In genomic region chr10:84447411-84447821, GRCm38 (mm10) we compare ENCODE assay signal across 10 mouse cellular contexts. TPM values are rescaled to one million over a fixed set of nuclear protein-coding genes. Genes with fewer than 3 reads are reported as not detected.
DNase-seq lines count a peak whose midpoint lies in the region; ATAC-seq and TF ChIP-seq lines count a peak whose summit lies in the region.
"Had no signal": no experiment of that assay in that cellular context is flagged by ENCODE, and none has a peak within 500 bp of the region (broad histone marks: within the 10 kb centered on the region; RNA-seq: fewer than 3 reads in every experiment).

No protein-coding gene starts in this region.

- H3K4me3 ChIP-seq in midbrain, embryonic 11.5 days (ENCODE audit: low read depth, low read length): no peak overlapping the region
- H3K4me3 ChIP-seq in midbrain, postnatal 0 days (ENCODE audit: low read depth, low read length): no peak overlapping the region
- H3K4me3 ChIP-seq in heart, embryonic 10.5 days: no peak overlapping the region
- no peak overlapping the region for H3K4me3 ChIP-seq in hindbrain, postnatal 0 days (ENCODE audit: low read length)

- peak; percentile 93 for DNase-seq in midbrain, embryonic 11.5 days (ENCODE audit: low spot score, missing footprints)
- no peak for DNase-seq in midbrain, postnatal 0 days (ENCODE audit: low spot score)
- no peak for DNase-seq in heart, embryonic 10.5 days (ENCODE audit: low spot score)
- no peak for DNase-seq in hindbrain, postnatal 0 days (ENCODE audit: low spot score)
- no peak for DNase-seq in right cerebral cortex, postnatal 36 days (ENCODE audit: low spot score in 2 of 2)
- DNase-seq in lung, postnatal 10 days: no peak
- no peak for DNase-seq in layer of hippocampus, adult 9-10 months (ENCODE audit: low spot score)
- DNase-seq: cerebellum, adult 9-10 months; lung, adult 2 months; thymus, postnatal 14 days had no signal

- H3K9me3 ChIP-seq in midbrain, embryonic 11.5 days (ENCODE audit: control insufficient read depth, low read length): no peaks in the 10 kb centered on the region
- H3K9me3 ChIP-seq in midbrain, postnatal 0 days (ENCODE audit: low read length): no peaks in the 10 kb centered on the region
- H3K9me3 ChIP-seq in heart, embryonic 10.5 days: no peaks in the 10 kb centered on the region
- no peaks in the 10 kb centered on the region for H3K9me3 ChIP-seq in hindbrain, postnatal 0 days (ENCODE audit: low read length)

- peak; percentile 89 for ATAC-seq in midbrain, embryonic 11.5 days (ENCODE audit: low FRiP score)
- ATAC-seq in midbrain, postnatal 0 days (ENCODE audit: low FRiP score): no peak; the same call in 1 of the 2 replicates
- ATAC-seq in hindbrain, postnatal 0 days: peak; percentile 46

- WGBS in midbrain, embryonic 11.5 days: 2% methylated on average over 8 of the region's 8 CpGs
- 18% methylated on average over 8 of the region's 8 CpGs for WGBS in midbrain, postnatal 0 days
- WGBS in heart, embryonic 10.5 days: 39% methylated on average over 8 of the region's 8 CpGs
- 20% methylated on average over 8 of the region's 8 CpGs for WGBS in hindbrain, postnatal 0 days

- H3K4me1 ChIP-seq in midbrain, embryonic 11.5 days (ENCODE audit: control insufficient read depth, insufficient read depth, low read length): peaks cover 31% of the 10 kb centered on the region
- H3K4me1 ChIP-seq in midbrain, postnatal 0 days (ENCODE audit: insufficient read depth, low read length): peaks cover 2% of the 10 kb centered on the region; the same call in 1 of the 2 replicates
- peaks cover 31% of the 10 kb centered on the region for H3K4me1 ChIP-seq in heart, embryonic 10.5 days
- no peaks in the 10 kb centered on the region for H3K4me1 ChIP-seq in hindbrain, postnatal 0 days (ENCODE audit: insufficient read depth, low read length)

- no peak for TF ChIP-seq CTCF in midbrain, postnatal 0 days (IDR thresholded peaks at IDR 0.05)
- no peak for TF ChIP-seq CTCF in hindbrain, postnatal 0 days (IDR thresholded peaks at IDR 0.05; ENCODE audit: low read depth)

- H3K27ac ChIP-seq in midbrain, embryonic 11.5 days (ENCODE audit: low read depth, low read length): peak overlapping the region; percentile 68
- H3K27ac ChIP-seq in midbrain, postnatal 0 days (ENCODE audit: low read depth, low read length): no peak overlapping the region
- peak overlapping the region; percentile 67; the same call in 1 of the 2 replicates for H3K27ac ChIP-seq in heart, embryonic 10.5 days
- H3K27ac ChIP-seq in hindbrain, postnatal 0 days: no peak overlapping the region

- no peaks in the 10 kb centered on the region for H3K36me3 ChIP-seq in midbrain, embryonic 11.5 days (ENCODE audit: control insufficient read depth, insufficient read depth, low read length)
- no peaks in the 10 kb centered on the region for H3K36me3 ChIP-seq in midbrain, postnatal 0 days (ENCODE audit: insufficient read depth, low read length)
- H3K36me3 ChIP-seq in heart, embryonic 10.5 days: no peaks in the 10 kb centered on the region
- no peaks in the 10 kb centered on the region for H3K36me3 ChIP-seq in hindbrain, postnatal 0 days (ENCODE audit: insufficient read depth, low read length)

- no peak overlapping the region for H3K4me2 ChIP-seq in midbrain, embryonic 11.5 days
- H3K4me2 ChIP-seq in midbrain, postnatal 0 days (ENCODE audit: low read depth, low read length, poor library complexity, severe bottlenecking): no peak overlapping the region
- no peak overlapping the region for H3K4me2 ChIP-seq in hindbrain, postnatal 0 days (ENCODE audit: low read depth, low read length)

- H3K9ac ChIP-seq in midbrain, embryonic 11.5 days (ENCODE audit: low read length): no peak overlapping the region
- H3K9ac ChIP-seq in midbrain, postnatal 0 days (replicated peaks; ENCODE audit: low read length, poor library complexity, severe bottlenecking): no peak overlapping the region; the same call in 1 of the 2 replicates
- H3K9ac ChIP-seq in hindbrain, postnatal 0 days (replicated peaks; ENCODE audit: low read length): no peak overlapping the region

- no peaks in the 10 kb centered on the region for H3K27me3 ChIP-seq in midbrain, embryonic 11.5 days (ENCODE audit: control insufficient read depth, insufficient read depth, low read length)
- H3K27me3 ChIP-seq in midbrain, postnatal 0 days (ENCODE audit: insufficient read depth, low read length): no peaks in the 10 kb centered on the region
- H3K27me3 ChIP-seq in heart, embryonic 10.5 days (ENCODE audit: insufficient read depth, poor library complexity, severe bottlenecking): no peaks in the 10 kb centered on the region
- H3K27me3 ChIP-seq in hindbrain, postnatal 0 days (ENCODE audit: insufficient read depth, low read length): no peaks in the 10 kb centered on the region

RNA-seq across cellular contexts. Expression of gene Nuak1, which starts 7.0 kb away (rescaled TPM):
- polyA plus RNA-seq in midbrain, embryonic 11.5 days (2014; fragmentation: Nextera tagmentation; extraction: Ambion mirVana): 4.8 TPM in 2 replicates
- total RNA-seq in midbrain, postnatal 0 days (2014; rRNA removed): 21.1 and 37.9 TPM in 2 replicates
- polyA plus RNA-seq in midbrain, postnatal 0 days (2015; fragmentation: Nextera tagmentation; extraction: Ambion mirVana): 2.2 and 2.7 TPM in 2 replicates
- 1.8 and 1.9 TPM in 2 replicates for polyA plus RNA-seq in heart, embryonic 10.5 days (2016; fragmentation: Nextera tagmentation; extraction: Ambion mirVana)
- 22.7 and 23.3 TPM in 2 replicates for total RNA-seq in hindbrain, postnatal 0 days (2014; rRNA removed)
- 3.0 and 3.1 TPM in 2 replicates for polyA plus RNA-seq in hindbrain, postnatal 0 days (2015; fragmentation: Nextera tagmentation; extraction: Ambion mirVana)

Comparison
In these comparisons a context has a peak if more than half of its experiments do, and no peak if none do; other contexts are left out.
1. H3K27ac ChIP-seq: peak in midbrain, embryonic 11.5 days (single experiment) and heart, embryonic 10.5 days (single experiment); none in midbrain, postnatal 0 days (single experiment) and hindbrain, postnatal 0 days (single experiment).